Mouse (Mus musculus) limb, embryonic 14.5 days (tissue): ENCODE data around the gene St8sia6. TPM values are rescaled to one million over a fixed set of nuclear protein-coding genes. Genes with fewer than 3 reads are reported as not detected.
"Not testable (repeated sequence)": the region's sequence is repeated elsewhere in the genome, so short reads cannot be mapped to it uniquely, and the experiment has no call there.

ENCODE experiments used
- ATAC-seq: fragments of 200-750 bp; cut with Nextera tagmentation; 2 replicates; pipeline ENCODE4 v1.8.0; 2017; ENCODE audit warnings: low read depth, moderate number of reproducible peaks, moderate TSS enrichment; ENCODE audit not compliant: low FRiP score
- DNase-seq: peaks from one replicate; pipeline ENCODE4 v3.0.0-alpha.2; 2015; ENCODE audit warnings: low spot score
- H3K27ac ChIP-seq: fragments of 300-500 bp; sonication (generic); replicated peaks from 2 replicates; pipeline ENCODE4 v1.5.1; 2014; ENCODE audit warnings: low read depth, mild to moderate bottlenecking, low read length, moderate library complexity, mixed read lengths
- H3K27me3 ChIP-seq: fragments of 300-500 bp; sonication (generic); 2 replicates; pipeline ENCODE4 v1.6.1; 2014; ENCODE audit warnings: low read length, mixed read lengths; ENCODE audit not compliant: control insufficient read depth, insufficient read depth
- H3K36me3 ChIP-seq: fragments of 300-500 bp; sonication (generic); 2 replicates; pipeline ENCODE4 v1.6.1; 2014; ENCODE audit warnings: mild to moderate bottlenecking, low read length, moderate library complexity, mixed read lengths; ENCODE audit not compliant: control insufficient read depth, insufficient read depth
- H3K4me1 ChIP-seq: fragments of 300-500 bp; sonication (generic); 2 replicates; pipeline ENCODE4 v1.6.1; 2014; ENCODE audit warnings: antibody characterized with exemption, low read length, mixed read lengths; ENCODE audit not compliant: control insufficient read depth, insufficient read depth
- H3K4me2 ChIP-seq: fragments of 300-500 bp; sonication (generic); replicated peaks from 2 replicates; pipeline ENCODE4 v1.6.1; 2014; ENCODE audit warnings: low read depth, mild to moderate bottlenecking, low read length, moderate library complexity; ENCODE audit not compliant: severe bottlenecking
- H3K4me3 ChIP-seq: fragments of 300-500 bp; sonication (generic); replicated peaks from 2 replicates; pipeline ENCODE4 v1.5.1; 2014; ENCODE audit warnings: low read length
- H3K9ac ChIP-seq: fragments of 300-500 bp; sonication (generic); 2 replicates; pipeline ENCODE4 v1.6.1; 2014; ENCODE audit warnings: mild to moderate bottlenecking, low read depth, low read length, moderate library complexity; ENCODE audit not compliant: severe bottlenecking
- H3K9me3 ChIP-seq: fragments of 300-500 bp; sonication (generic); 2 replicates; pipeline ENCODE4 v1.6.1; 2016; ENCODE audit warnings: low read length; ENCODE audit not compliant: control insufficient read depth
- POLR2A ChIP-seq: fragments of 200-500 bp; IDR thresholded peaks from 2 replicates; pipeline ENCODE4 v1.8.0; 2012; ENCODE audit warnings: inconsistent platforms, mild to moderate bottlenecking, moderate library complexity, borderline replicate concordance; ENCODE audit not compliant: insufficient read depth, insufficient read length; ENCODE audit errors: extremely low read depth
- WGBS: fragments of 180-500 bp; shearing (Covaris S2); extraction: QIAGEN DNeasy Blood & Tissue Kit; methylation state at CpG from one replicate; pipeline ENCODE4 v1.1.7; 2014; 5-methylcytosine and 5-hydroxymethylcytosine counted together
- polyA plus RNA-seq, 2 experiments: library from polyadenylated mRNA; depleted of rRNA in 1 of 2; stranded (reverse) in 1 of 2; unstranded in 1 of 2; fragments of >200 nt; fragmentation: Nextera tagmentation in 1 of 2; extraction: Ambion mirVana in 1 of 2; gene quantifications; 2 replicates each; pipeline versions ENCODE4 v1.2.1 to v1.2.3; 2012 to 2014

Gene St8sia6
- polyA plus RNA-seq, 2 experiments, result 1.1 to 3.3 TPM

GRCm38 (mm10) chr2:13630136-13630832, 163.6 kb downstream of the St8sia6 start:
- peak; percentile 83 for ATAC-seq
- no peak for TF ChIP-seq POLR2A
- Histone ChIP-seq H3K36me3 (no peaks in the 10 kb centered on the region), H3K9ac (no peak overlapping the region), H3K4me3 (no peak overlapping the region), H3K27ac (no peak overlapping the region), H3K27me3 (no peaks in the 10 kb centered on the region), H3K4me1 (peaks cover 11% of the 10 kb centered on the region; the same call in 1 of the 2 replicates), H3K9me3 (no peaks in the 10 kb centered on the region), H3K4me2 (no peak overlapping the region)
- WGBS, result 30% methylated on average over 7 of the region's 7 CpGs
- DNase-seq, result peak; percentile 17

GRCm38 (mm10) chr2:13603636-13604035, 190.2 kb downstream of the St8sia6 start:
- H3K27me3 ChIP-seq, H3K9me3 ChIP-seq, DNase-seq, H3K27ac ChIP-seq, ATAC-seq, H3K4me1 ChIP-seq, H3K9ac ChIP-seq, H3K4me2 ChIP-seq, H3K36me3 ChIP-seq, H3K4me3 ChIP-seq: not testable (repeated sequence)
- 63% methylated on average over 5 of the region's 5 CpGs for WGBS

GRCm38 (mm10) chr2:13603093-13603492, 190.8 kb downstream of the St8sia6 start:
- ATAC-seq (no peak), DNase-seq (no peak)
- Histone ChIP-seq H3K4me1 (peaks cover 3% of the 10 kb centered on the region; the same call in 1 of the 2 replicates), H3K9me3 (no peaks in the 10 kb centered on the region), H3K9ac (no peak overlapping the region), H3K4me2 (no peak overlapping the region), H3K4me3 (no peak overlapping the region), H3K27ac (no peak overlapping the region), H3K36me3 (no peaks in the 10 kb centered on the region), H3K27me3 (no peaks in the 10 kb centered on the region)
- no peak for TF ChIP-seq POLR2A

Other genes starting within 250 kb of the St8sia6 start
- 7.5 and 9.7 TPM in 2 replicates for gene Trdmt1, start 249.4 kb downstream of the St8sia6 start, polyA plus RNA-seq (2012; rRNA removed)
- gene Trdmt1, start 249.4 kb downstream of the St8sia6 start, polyA plus RNA-seq (2014; fragmentation: Nextera tagmentation; extraction: Ambion mirVana), result 12.6 and 13.7 TPM in 2 replicates
- gene Vim, start 220.1 kb downstream of the St8sia6 start, polyA plus RNA-seq (2012; rRNA removed), result 1,568 and 2,459 TPM in 2 replicates
- gene Vim, start 220.1 kb downstream of the St8sia6 start, polyA plus RNA-seq (2014; fragmentation: Nextera tagmentation; extraction: Ambion mirVana), result 1,202 and 1,226 TPM in 2 replicates